Mouse (Mus musculus) heart, postnatal 0 days (tissue): ENCODE data around the gene Trak2.

Experiments used
- CTCF ChIP-seq: IDR thresholded peaks from 2 replicates; pipeline ENCODE4 v1.5.1; 2016; ENCODE audit warnings: antibody characterized with exemption, control low read depth, low read depth
- EP300 ChIP-seq: IDR thresholded peaks from 2 replicates; pipeline ENCODE4 v1.6.1; 2016; ENCODE audit warnings: antibody characterized with exemption, low read depth

GRCm38 (mm10) chr1:58962418-58962817, 10.8 kb downstream of the Trak2 start:
- no peak for TF ChIP-seq CTCF
- no peak for TF ChIP-seq EP300
